Mouse (Mus musculus) embryonic fibroblast, embryonic 13.5 days (primary cell): ENCODE results near the gene Cct6b. TPM values are rescaled to one million over a fixed set of nuclear protein-coding genes. Genes with fewer than 3 reads are reported as not detected.
"Not testable (repeated sequence)": the region's sequence is repeated elsewhere in the genome, so short reads cannot be mapped to it uniquely, and the experiment has no call there.

Experiments used
- H3K27ac ChIP-seq: 2 replicates; pipeline ENCODE4 v1.5.1; 2012; ENCODE audit warnings: low read length, control low read depth, inconsistent platforms; ENCODE audit not compliant: insufficient read depth
- H3K4me1 ChIP-seq: 2 replicates; pipeline ENCODE4 v1.6.1; 2011; ENCODE audit warnings: low read length; ENCODE audit not compliant: control insufficient read depth, insufficient read depth
- H3K4me3 ChIP-seq: 2 replicates; pipeline ENCODE4 v1.5.1; 2011; ENCODE audit warnings: mild to moderate bottlenecking, control low read depth, low read length; ENCODE audit not compliant: insufficient read depth
- CTCF ChIP-seq: IDR thresholded peaks from 2 replicates; pipeline ENCODE4 v1.5.1; 2011; ENCODE audit warnings: mild to moderate bottlenecking, control low read depth, low read length, moderate library complexity, borderline replicate concordance; ENCODE audit not compliant: insufficient read depth
- POLR2A ChIP-seq: IDR thresholded peaks from 2 replicates; pipeline ENCODE4 v1.6.1; 2011; ENCODE audit warnings: low read depth, mild to moderate bottlenecking, control low read depth, low read length, moderate library complexity
- polyA plus RNA-seq: library from polyadenylated mRNA; stranded (reverse); fragments of >200 nt; gene quantifications from 2 replicates; pipeline ENCODE4 v1.2.4, GENCODE M21; 2011; ENCODE audit warnings: low read depth; ENCODE audit not compliant: missing spikeins, insufficient read length

Gene Cct6b
- polyA plus RNA-seq, 1 experiment = 0.28 TPM

GRCm38 (mm10) chr11:82712681-82713080 is 51.4 kb downstream of the Cct6b start:
- H3K4me3 ChIP-seq = no peak overlapping the region
- H3K4me1 ChIP-seq = no peaks in the 10 kb centered on the region
- TF ChIP-seq POLR2A (no peak), CTCF (no peak)
- no peak overlapping the region for H3K27ac ChIP-seq

- H3K27ac ChIP-seq = no peak overlapping the region
- no peaks in the 10 kb centered on the region for H3K4me1 ChIP-seq
- TF ChIP-seq POLR2A (no peak), CTCF (no peak)
- no peak overlapping the region for H3K4me3 ChIP-seq
These were observed 55.2 kb downstream of the Cct6b start for GRCm38 (mm10) chr11:82708934-82709333.

- no peaks in the 10 kb centered on the region for H3K4me1 ChIP-seq
- H3K4me3 ChIP-seq = no peak overlapping the region
- no peak overlapping the region for H3K27ac ChIP-seq
- TF ChIP-seq POLR2A = no peak
- no peak for TF ChIP-seq CTCF
These were observed 59.0 kb downstream of the Cct6b start for GRCm38 (mm10) chr11:82705082-82705481.

- TF ChIP-seq CTCF = no peak
- TF ChIP-seq POLR2A = no peak
- Histone ChIP-seq H3K4me3 (no peak overlapping the region), H3K27ac (no peak overlapping the region)
These were observed 64.2 kb downstream of the Cct6b start for GRCm38 (mm10) chr11:82699865-82700410.

GRCm38 (mm10) chr11:82695930-82696329 is 68.2 kb downstream of the Cct6b start:
- H3K4me1 ChIP-seq = no peaks in the 10 kb centered on the region
- TF ChIP-seq POLR2A (no peak), CTCF (no peak)
- no peak overlapping the region for H3K4me3 ChIP-seq
- no peak overlapping the region for H3K27ac ChIP-seq

More at GRCm38 (mm10) chr11:82699865-82700410, 64.2 kb downstream of the Cct6b start:
- no peaks in the 10 kb centered on the region for H3K4me1 ChIP-seq

GRCm38 (mm10) chr11:82694947-82695346 is 69.2 kb downstream of the Cct6b start:
- not testable (repeated sequence) for H3K27ac ChIP-seq, H3K4me1 ChIP-seq, H3K4me3 ChIP-seq

- no peak for TF ChIP-seq POLR2A
- TF ChIP-seq CTCF = no peak
- H3K4me1 ChIP-seq = no peaks in the 10 kb centered on the region
- no peak overlapping the region for H3K27ac ChIP-seq
- H3K4me3 ChIP-seq = no peak overlapping the region
These were observed 71.5 kb downstream of the Cct6b start for GRCm38 (mm10) chr11:82692668-82693067.

GRCm38 (mm10) chr11:82690476-82690875 is 73.6 kb downstream of the Cct6b start:
- no peak for TF ChIP-seq CTCF
- no peak for TF ChIP-seq POLR2A
- Histone ChIP-seq H3K27ac (no peak overlapping the region), H3K4me1 (no peaks in the 10 kb centered on the region), H3K4me3 (no peak overlapping the region)

GRCm38 (mm10) chr11:82687668-82688067 is 76.5 kb downstream of the Cct6b start:
- Histone ChIP-seq H3K4me3 (no peak overlapping the region), H3K4me1 (no peaks in the 10 kb centered on the region), H3K27ac (no peak overlapping the region)
- TF ChIP-seq POLR2A = no peak
- TF ChIP-seq CTCF = no peak

- Histone ChIP-seq H3K27ac (no peak overlapping the region), H3K4me3 (no peak overlapping the region), H3K4me1 (no peaks in the 10 kb centered on the region)
- TF ChIP-seq CTCF (no peak), POLR2A (no peak)
These were observed 79.4 kb downstream of the Cct6b start for GRCm38 (mm10) chr11:82684676-82685075.

GRCm38 (mm10) chr11:82683765-82684505 is 80.2 kb downstream of the Cct6b start:
- TF ChIP-seq CTCF (no peak), POLR2A (no peak)
- Histone ChIP-seq H3K4me1 (no peaks in the 10 kb centered on the region), H3K27ac (no peak overlapping the region)

More at GRCm38 (mm10) chr11:82683765-82684505, 80.2 kb downstream of the Cct6b start:
- H3K4me3 ChIP-seq = no peak overlapping the region
